Mouse (Mus musculus): ENCODE measurements around the gene Slc35g2.

Gene Slc35g2

GRCm38 (mm10) chr9:100570626-100571233, at the start of gene Slc35g2:
Gene Slc35g2, minus strand, starts transcription at chr9:100571090.
- no peak for DNase-seq (ENCODE audit: extremely low read depth, low read depth)

- DNase-seq (ENCODE audit: extremely low read depth, low read depth) = no peak
Measured at GRCm38 (mm10) chr9:100616947-100617346, 46.1 kb upstream of the Slc35g2 start.

GRCm38 (mm10) chr9:100613501-100614071, 42.7 kb upstream of the Slc35g2 start:
- DNase-seq (ENCODE audit: extremely low read depth, low read depth) = no peak

GRCm38 (mm10) chr9:100605985-100606554, 35.2 kb upstream of the Slc35g2 start:
- no peak for DNase-seq (ENCODE audit: extremely low read depth, low read depth)

- DNase-seq (ENCODE audit: extremely low read depth, low read depth) = no peak
Measured at GRCm38 (mm10) chr9:100605522-100605921, 34.6 kb upstream of the Slc35g2 start.

- no peak for DNase-seq (ENCODE audit: extremely low read depth, low read depth)
Measured at GRCm38 (mm10) chr9:100603156-100603555, 32.3 kb upstream of the Slc35g2 start.

GRCm38 (mm10) chr9:100602130-100602529, 31.2 kb upstream of the Slc35g2 start:
- DNase-seq (ENCODE audit: extremely low read depth, low read depth) = no peak

GRCm38 (mm10) chr9:100599761-100600328, 29.0 kb upstream of the Slc35g2 start:
- no peak for DNase-seq (ENCODE audit: extremely low read depth, low read depth)

GRCm38 (mm10) chr9:100597546-100597945, 26.7 kb upstream of the Slc35g2 start, which contains the start of gene Stag1:
Gene Stag1, plus strand, starts transcription at chr9:100597798.
- DNase-seq (ENCODE audit: extremely low read depth, low read depth) = peak; percentile 38

- peak; percentile 26 for DNase-seq (ENCODE audit: extremely low read depth, low read depth)
Measured at GRCm38 (mm10) chr9:100596317-100596716, 25.4 kb upstream of the Slc35g2 start.

- DNase-seq (ENCODE audit: extremely low read depth, low read depth) = no peak
Measured at GRCm38 (mm10) chr9:100590462-100590861, 19.6 kb upstream of the Slc35g2 start.

- no peak for DNase-seq (ENCODE audit: extremely low read depth, low read depth)
Measured at GRCm38 (mm10) chr9:100584031-100584430, 13.1 kb upstream of the Slc35g2 start.

GRCm38 (mm10) chr9:100582883-100583575, 12.1 kb upstream of the Slc35g2 start:
- peak; percentile 19 for DNase-seq (ENCODE audit: extremely low read depth, low read depth)

- no peak for DNase-seq (ENCODE audit: extremely low read depth, low read depth)
Measured at GRCm38 (mm10) chr9:100581543-100582492, 10.9 kb upstream of the Slc35g2 start.

- DNase-seq (ENCODE audit: extremely low read depth, low read depth) = no peak
Measured at GRCm38 (mm10) chr9:100580196-100580740, 9.4 kb upstream of the Slc35g2 start.

GRCm38 (mm10) chr9:100573942-100574341, 3.1 kb upstream of the Slc35g2 start:
- no peak for DNase-seq (ENCODE audit: extremely low read depth, low read depth)

GRCm38 (mm10) chr9:100573300-100573699, 2.4 kb upstream of the Slc35g2 start:
- DNase-seq (ENCODE audit: extremely low read depth, low read depth) = no peak

GRCm38 (mm10) chr9:100571511-100571910, 621 bp upstream of the Slc35g2 start:
- no peak for DNase-seq (ENCODE audit: extremely low read depth, low read depth)

GRCm38 (mm10) chr9:100569798-100570625, 878 bp downstream of the Slc35g2 start:
- no peak for DNase-seq (ENCODE audit: extremely low read depth, low read depth)
